Mouse (Mus musculus) limb, embryonic 11.5 days (tissue): ENCODE measurements at regions not wholly inside any gene's neighbourhood (a gene's known extent, or its start where the extent isn't known, plus 50 kb on each side); places are given as distances from the start of the nearest gene placed in this dataset.
A peak's percentile ranks its signal among the peaks of the same experiment; 100 is the strongest.
"Not testable (repeated sequence)": the region's sequence is repeated elsewhere in the genome, so short reads cannot be mapped to it uniquely, and the experiment has no call there.

Source experiments
- ATAC-seq: fragments of 200-750 bp; cut with Nextera tagmentation; 2 replicates; pipeline ENCODE4 v1.8.0; 2017; ENCODE audit warnings: low read depth; ENCODE audit not compliant: insufficient number of reproducible peaks, low FRiP score, low TSS enrichment
- DNase-seq: peaks from one replicate; pipeline ENCODE4 v3.0.0-alpha.2; 2015; ENCODE audit warnings: low spot score
- H3K27ac ChIP-seq: fragments of 300-500 bp; sonication (generic); replicated peaks from 2 replicates; pipeline ENCODE4 v1.5.1; 2014; ENCODE audit warnings: low read depth, mild to moderate bottlenecking, low read length
- H3K27me3 ChIP-seq: fragments of 300-500 bp; sonication (generic); 2 replicates; pipeline ENCODE4 v1.6.1; 2014; ENCODE audit warnings: mild to moderate bottlenecking, low read length, mixed read lengths; ENCODE audit not compliant: control insufficient read depth, insufficient read depth
- H3K36me3 ChIP-seq: fragments of 300-500 bp; sonication (generic); 2 replicates; pipeline ENCODE4 v1.6.1; 2014; ENCODE audit warnings: mild to moderate bottlenecking, low read length, moderate library complexity, mixed read lengths; ENCODE audit not compliant: control insufficient read depth, insufficient read depth
- H3K4me1 ChIP-seq: fragments of 300-500 bp; sonication (generic); 2 replicates; pipeline ENCODE4 v1.6.1; 2014; ENCODE audit warnings: low read length, mixed read lengths; ENCODE audit not compliant: control insufficient read depth, insufficient read depth
- H3K4me2 ChIP-seq: fragments of 300-500 bp; sonication (generic); 2 replicates; pipeline ENCODE4 v1.6.1; 2014; ENCODE audit warnings: low read depth, mild to moderate bottlenecking, moderate library complexity; ENCODE audit not compliant: severe bottlenecking
- H3K4me3 ChIP-seq: fragments of 300-500 bp; sonication (generic); 2 replicates; pipeline ENCODE4 v1.5.1; 2014; ENCODE audit warnings: low read depth, low read length
- H3K9ac ChIP-seq: fragments of 300-500 bp; sonication (generic); 2 replicates; pipeline ENCODE4 v1.6.1; 2014; ENCODE audit warnings: mild to moderate bottlenecking, low read length
- H3K9me3 ChIP-seq: fragments of 300-500 bp; sonication (generic); 2 replicates; pipeline ENCODE4 v1.6.1; 2016; ENCODE audit warnings: low read length; ENCODE audit not compliant: control insufficient read depth
- WGBS: fragments of 180-500 bp; shearing (Covaris S2); extraction: QIAGEN DNeasy Blood & Tissue Kit; methylation state at CpG from one replicate; pipeline ENCODE4 v1.1.7; 2014; 5-methylcytosine and 5-hydroxymethylcytosine counted together

DNA sequence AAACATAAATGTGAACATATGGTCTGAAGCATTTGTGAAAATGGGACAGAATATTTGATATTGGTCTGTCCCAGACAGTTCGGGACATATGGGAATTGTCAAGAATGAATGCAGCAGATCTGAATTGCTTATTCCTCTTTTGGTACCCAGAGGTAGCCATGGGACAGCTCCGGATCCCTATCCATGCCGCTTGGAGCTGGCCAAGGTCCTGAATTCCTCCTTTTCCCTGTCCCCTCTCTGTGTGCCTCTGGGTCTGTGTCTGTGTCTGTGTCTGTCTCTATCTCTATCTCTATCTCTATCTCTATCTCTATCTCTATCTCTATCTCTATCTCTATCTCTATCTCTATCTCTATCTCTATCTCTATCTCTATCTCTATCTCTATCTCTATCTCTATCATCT is 63.0 kb upstream of the Myt1l start:
- not testable (repeated sequence) for H3K27me3 ChIP-seq
- 19% methylated on average over 3 of the region's 3 CpGs for WGBS

More for the DNA sequence above, 63.0 kb upstream of the Myt1l start:
- DNase-seq = peak; percentile 90
- H3K9me3 ChIP-seq, H3K4me3 ChIP-seq, H3K4me2 ChIP-seq, ATAC-seq, H3K36me3 ChIP-seq, H3K27ac ChIP-seq, H3K9ac ChIP-seq, H3K4me1 ChIP-seq: not testable (repeated sequence)
